Mouse (Mus musculus) CH12F3 (cell line): ENCODE data around the gene Tmem128.

Experiments
- in situ Hi-C: fragments of 300-500 bp; cut with MboI; formaldehyde crosslinking; loops from 2 replicates; pipeline ENCODE4 v1.14.3; 2020; ENCODE audit warnings: low sequenced_read_pairs

Gene Tmem128

DNA sequence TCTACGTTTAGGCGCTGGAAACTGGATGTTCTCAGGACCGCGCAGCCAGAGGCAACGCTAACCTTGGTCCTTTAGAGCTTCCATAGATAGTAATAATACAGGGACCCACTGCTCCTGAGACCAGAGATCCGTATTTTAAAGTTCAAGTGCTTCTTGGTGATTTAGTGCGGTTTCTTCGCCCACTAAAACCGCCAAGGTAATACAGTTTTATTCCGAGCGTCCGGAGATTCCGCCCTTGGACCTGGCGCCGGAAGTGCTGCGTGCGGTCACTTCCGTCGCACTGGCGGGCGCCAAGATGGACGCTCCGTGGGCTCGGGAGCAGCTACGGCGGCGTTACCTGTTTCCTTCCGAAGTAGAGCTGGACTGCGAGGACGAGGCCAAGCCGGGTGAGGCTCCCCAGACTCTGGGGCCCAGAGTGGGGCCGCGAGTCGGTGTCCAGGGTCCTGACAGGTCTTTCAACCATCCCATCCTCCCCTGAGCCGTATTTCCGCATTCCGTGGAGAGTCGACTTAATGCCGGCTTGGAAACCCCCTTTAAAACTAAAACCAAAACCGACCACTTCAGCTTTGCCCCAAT lies at the start of gene Tmem128:
Tmem128 (plus strand) TSS at position 79 of the 576 bp plus-strand sequence.
- in situ Hi-C loops = no loop called here

DNA sequence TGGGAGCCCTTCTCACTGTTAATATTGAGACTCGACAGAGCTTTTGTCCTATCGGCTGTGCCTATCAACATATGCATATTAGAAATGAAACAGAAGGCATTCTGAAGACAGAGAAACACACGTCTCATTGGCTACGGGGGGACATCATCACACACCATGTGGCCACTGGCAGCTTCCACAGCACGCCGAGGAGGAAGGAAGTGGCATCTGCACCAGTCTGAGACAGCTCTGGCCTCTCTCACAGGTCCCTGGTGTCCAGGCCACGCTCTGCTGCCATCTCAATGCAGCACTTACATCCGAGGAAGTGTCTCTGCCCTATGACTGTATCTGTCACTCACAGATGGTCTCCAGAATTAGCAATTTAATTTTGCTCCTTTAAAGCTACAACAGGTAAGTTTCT lies 48.3 kb upstream of the Tmem128 start:
- in situ Hi-C loops = no loop called here

DNA sequence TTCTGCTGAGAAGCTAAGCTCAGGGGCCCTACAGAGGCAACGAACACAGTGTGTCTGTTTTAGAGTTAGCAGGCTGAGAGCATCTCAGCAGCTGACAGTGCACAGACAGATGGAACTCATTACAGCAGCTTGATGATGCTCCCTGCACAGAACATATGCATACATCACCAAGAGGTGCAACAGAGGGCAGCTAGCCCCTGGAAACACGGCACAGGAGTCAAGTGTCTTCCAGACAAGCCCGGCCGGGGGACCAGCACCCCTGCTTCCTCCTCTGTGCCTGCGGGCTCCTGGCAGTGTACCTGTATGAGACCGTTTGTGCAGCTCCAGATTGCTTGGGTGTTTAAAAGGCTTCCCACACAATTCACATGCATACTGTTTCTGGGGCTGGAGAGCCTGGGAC lies 47.0 kb upstream of the Tmem128 start:
- in situ Hi-C loops = no loop called here

DNA sequence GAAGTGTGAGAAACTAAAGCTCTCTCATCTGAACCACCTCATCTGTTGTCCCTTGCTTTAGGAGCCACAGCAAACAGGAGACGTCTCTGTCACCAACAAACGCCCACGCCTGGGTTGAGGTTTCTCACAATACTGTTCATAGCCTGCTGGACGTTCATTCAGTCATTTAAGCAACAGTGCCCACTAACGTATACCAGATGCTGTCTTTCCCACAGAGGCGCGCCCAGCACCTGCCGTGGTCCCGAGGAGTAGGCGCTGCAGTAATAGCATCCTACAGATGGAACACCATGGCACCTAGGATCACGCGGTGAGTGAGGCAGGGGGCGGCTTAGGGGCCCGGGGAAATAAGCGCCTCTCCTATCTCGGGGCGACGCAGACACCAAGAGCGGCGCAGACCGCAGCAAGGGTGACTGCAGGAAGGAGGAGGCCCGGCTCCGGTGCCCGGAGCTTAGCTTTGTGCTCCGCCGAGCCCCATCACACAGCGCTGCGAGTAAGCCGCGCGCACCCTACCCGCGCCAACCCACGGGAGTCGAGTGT lies 40.1 kb upstream of the Tmem128 start:
- in situ Hi-C loops = no loop called here

DNA sequence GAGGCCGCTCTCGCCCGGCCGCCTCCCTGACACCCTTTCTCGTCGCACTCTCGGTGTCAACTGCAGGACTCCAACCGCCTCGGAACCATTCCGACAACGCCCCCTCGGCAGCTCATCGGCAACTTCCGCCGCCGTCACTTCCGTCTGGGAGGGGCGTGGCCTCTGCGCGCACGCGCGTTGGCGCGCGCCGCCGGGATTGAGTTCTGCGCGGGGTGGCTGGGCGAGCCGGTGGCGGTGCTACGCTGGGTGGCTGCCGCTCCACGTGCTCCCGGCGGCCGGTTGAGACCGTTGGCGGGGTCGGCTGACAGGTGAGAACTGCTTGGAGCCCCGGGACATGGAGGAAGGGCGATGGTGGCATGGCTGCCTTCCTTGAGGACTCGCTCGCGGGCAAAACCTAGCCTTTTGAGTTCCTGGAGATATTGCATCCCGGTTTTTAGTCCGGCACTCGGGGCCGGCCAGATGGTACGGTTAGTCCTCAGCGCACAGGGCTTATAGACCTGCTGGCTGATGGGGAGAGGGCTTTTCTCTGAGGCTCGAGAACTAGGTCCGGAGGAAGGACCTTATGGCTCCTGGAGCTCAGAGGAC lies 39.6 kb upstream of the Tmem128 start, which contains the start of the genes Zbtb49 and Lyar:
Zbtb49 (minus strand) TSS at position 130 of the 585 bp plus-strand sequence.
Lyar (plus strand) TSS at position 143 of the 585 bp plus-strand sequence.
- in situ Hi-C loops = no loop called here

DNA sequence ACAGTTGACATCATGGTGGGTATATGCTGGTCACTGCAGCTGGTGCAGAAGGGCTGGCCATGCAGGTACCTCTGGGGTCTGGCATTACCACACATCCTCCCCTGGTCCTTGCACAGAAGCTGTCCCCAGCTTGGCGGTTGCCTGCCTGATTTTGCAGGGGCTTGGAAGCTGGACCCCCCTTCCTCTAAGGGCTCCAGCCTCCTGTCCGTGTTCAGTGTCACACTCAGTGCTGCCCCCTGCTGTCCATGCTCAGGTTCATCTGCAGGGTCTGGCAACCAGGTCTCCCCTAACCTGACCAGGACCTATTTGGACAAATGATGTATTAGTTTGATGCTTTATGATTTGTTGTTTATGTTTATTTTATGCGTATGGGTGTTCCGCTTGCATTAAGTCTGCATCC lies 24.6 kb upstream of the Tmem128 start:
- in situ Hi-C loops = no loop called here

DNA sequence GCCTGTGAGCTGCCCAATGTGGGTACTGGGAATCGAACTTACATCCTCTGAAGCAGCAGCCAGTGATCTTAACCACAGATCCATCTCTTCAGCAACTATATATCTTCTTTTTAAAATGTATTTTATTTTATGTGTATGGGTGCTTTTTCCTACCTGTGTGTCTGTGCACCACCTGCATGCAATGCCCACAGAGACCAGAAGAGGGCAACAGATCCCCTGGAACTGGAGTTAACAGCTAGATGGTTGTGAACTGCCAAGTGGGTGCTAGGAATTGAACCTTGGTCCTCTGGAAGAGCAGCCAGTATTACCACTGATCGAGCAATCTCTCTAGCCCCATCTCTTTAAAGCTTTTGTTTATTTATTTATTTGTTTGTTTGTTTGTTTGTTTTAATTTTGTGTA lies 23.4 kb upstream of the Tmem128 start:
- in situ Hi-C loops = no loop called here

DNA sequence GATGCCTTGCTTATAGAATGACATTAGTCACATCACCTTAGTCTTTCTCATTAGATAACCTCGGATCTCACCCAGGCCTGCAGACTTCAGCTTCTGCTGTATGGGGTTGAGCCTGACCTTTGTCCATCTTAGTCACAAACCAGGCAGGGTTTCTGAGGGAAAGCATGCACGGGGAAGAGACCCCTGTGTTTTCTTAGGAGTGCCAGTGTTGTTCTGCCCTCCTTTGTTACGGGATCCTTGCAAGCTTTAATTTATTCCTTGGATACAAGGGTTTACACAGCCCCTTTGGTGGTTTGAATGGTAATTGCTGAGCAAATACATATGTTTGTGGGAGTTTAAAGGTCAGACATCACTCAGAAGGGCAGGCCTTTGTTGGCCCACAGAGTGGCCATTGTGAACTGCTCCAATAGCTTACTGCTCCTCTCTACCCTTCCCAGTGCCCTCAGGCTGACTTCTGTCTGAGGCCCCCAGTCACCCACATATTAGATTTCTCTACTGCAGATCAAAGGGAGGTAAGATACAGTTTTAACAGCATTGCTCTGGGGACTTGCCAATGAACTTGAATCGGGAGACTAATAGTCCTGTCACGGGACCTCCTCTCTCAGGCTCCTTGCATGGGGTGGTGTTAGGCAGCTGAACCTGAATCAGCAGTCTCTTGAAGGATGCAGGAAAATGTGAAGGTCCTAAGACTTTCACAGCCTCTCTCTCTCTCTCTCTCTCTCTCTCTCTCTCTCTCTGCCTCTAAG lies 19.1 kb upstream of the Tmem128 start:
- in situ Hi-C loops = no loop called here

DNA sequence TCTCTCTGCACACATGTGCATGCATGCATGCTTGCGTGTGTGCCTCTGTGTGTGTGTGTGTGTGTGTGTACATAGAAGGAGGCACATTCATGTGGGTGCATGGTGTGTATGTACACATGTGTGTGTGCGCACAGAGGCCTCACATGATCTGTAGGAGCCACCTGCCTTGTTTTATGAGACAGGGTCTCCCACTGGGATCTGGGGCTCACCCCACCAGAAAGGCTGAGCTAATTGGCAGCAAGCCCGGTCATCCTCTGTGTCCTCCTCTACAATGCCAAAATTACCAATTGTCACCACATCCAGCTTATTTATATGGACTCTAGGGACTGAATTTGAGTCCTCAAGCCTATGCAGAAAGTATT lies 18.5 kb upstream of the Tmem128 start:
- in situ Hi-C loops = no loop called here

DNA sequence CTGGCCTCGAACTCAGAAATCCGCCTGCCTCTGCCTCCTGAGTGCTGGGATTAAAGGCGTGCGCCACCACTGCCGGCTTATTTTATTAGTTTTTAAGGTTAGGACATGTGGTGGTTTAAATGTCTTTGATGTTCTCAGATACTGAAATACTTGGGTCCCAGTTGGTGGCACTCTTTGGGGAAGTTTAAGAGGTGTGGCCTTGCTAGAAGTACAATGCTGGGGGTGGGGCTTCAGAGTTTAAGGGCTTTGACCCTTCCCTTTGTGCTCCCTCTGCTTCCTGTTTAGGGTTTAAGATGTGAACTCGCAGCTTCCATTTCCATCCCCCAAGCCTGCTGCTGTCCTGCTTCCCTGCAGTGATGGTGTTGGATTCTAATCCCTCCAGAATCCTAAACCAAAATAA lies 18.0 kb upstream of the Tmem128 start:
- in situ Hi-C loops = no loop called here

DNA sequence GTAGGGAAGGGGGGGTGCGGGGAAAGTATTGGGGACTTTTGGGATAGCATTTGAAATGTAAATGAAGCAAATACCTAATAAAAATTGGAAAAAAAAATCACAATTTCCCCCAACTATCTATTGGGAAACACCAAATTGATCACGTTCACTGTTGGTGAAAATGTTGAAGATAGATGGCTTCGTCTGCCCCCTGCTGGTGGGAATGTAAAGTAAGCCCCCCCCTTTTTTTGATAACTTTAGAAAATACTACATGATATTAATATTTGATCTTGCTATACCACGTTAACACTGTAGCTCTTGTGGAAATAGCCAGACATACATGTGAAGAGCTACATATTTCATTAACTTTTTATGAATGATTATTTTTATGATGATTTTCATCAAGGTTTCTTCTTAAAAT lies 4.8 kb upstream of the Tmem128 start:
- in situ Hi-C loops = no loop called here

DNA sequence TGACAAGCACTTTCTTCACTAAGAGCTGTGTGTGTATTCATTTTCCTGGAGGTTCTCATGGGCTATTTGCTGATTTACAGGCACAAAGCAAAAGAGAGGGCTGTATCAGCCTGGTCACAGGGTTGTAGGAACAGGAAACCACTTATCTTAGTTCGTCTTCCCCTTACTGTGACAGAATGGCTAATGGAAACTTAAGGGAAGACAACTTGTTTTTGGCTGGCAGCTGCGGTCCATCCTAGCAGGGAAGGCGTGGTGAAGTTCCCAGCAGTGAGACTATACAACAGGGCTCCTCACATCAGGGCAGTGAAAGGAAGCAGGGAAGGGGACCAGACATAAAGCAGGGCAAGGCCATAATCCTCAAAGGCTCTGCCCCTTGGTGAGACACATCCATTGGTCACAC lies 4.3 kb upstream of the Tmem128 start:
- in situ Hi-C loops = no loop called here

DNA sequence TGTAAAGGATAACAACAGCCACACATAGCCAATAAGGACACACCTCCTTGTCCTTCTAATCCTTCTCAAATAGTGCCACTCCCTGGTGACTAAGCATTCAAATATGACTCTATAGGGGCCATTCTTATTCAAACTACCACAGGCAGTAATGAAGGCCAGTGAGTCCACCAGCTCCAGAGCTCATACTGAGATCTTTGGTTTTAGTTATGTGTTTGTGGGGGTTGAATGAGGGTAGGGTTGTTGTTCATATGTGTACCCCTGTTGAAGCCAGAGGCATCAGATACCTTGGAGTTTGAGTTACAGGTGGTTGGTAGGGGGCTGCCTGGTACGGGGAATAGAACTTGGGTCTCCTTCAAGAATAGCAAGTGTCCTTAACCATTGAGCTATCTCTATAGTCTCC lies 3.4 kb upstream of the Tmem128 start:
- in situ Hi-C loops = no loop called here

DNA sequence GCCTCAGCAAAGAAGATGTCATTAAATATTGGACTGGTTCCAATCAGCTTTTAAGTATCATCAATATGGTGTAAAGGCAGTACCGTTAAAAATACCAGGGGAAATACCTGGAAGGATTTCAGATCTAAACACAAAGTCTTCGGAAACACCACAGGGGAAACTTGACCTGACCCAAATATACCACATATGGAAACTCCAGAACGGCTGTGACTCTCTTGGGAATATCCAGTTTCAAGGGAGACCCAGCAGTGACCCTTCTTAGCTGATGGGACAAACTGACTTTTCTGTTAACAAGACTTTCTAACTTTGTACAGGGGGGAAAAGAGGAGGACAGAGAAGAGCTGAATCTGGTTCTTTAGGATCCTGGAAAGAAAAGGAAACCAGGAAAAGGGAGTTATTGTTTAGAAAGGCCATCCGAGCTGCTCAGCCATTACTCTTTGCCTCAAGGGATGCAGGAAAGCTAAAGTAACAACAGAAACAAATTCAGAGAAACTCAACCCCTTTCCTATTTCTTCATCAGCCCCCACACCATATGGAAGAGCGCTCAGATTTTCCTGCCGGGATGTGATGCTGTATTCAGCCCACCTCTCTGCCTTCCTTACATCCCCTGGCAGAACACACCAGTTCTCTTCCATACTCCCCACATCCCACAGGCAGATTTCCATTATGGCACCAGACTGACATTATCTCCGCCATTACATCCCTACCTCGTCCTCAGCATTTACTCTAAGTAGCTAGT lies 1.8 kb upstream of the Tmem128 start:
- in situ Hi-C loops = no loop called here

DNA sequence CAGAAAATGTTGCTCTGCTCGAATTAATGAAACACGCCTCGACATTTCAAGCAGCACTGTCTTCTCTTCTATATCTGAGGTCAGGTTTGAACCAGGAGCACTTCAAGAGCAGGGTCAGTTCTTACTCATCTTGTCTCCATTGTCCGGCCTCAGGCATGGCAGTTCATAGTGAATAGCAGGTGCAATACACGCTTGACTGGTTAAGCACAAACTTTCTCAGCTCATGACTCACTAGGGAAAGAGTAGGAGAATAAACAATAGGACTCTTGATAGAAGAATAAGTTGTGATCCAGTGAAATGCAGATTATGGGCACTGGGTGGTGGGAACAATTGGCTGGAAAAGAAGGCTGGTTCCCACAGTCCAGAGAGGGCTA lies 1.2 kb upstream of the Tmem128 start:
- in situ Hi-C loops = no loop called here

DNA sequence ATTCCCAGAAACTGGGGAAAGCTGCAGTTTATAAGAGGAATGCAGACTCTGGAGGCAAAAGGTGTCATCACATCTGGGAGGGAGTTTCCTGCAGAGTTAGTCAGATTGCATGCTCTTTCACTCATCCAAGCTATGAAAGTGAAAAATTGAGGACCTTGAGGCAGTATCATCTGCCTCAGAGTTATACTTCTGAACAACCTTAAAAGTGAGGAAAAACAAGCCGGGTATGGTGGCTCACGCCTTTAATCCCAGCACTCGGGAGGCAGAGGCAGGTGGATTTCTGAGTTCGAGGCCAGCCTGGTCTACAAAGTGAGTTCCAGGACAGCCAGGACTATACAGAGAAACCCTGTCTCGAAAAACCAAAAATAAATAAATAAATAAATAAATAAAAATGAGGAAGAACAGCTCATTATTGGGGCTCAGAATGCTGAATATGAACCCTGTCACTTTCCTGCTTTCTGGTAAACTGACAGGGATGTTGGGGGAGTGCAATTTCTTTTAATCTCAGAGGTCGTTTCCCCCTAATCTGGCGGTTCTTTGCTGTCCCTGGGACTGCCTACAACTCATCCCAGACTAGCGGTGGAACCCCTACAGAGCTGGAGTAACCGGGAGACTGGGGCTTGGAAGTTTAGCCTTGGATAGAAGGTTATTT lies 404 bp upstream of the Tmem128 start:
- in situ Hi-C loops = no loop called here

DNA sequence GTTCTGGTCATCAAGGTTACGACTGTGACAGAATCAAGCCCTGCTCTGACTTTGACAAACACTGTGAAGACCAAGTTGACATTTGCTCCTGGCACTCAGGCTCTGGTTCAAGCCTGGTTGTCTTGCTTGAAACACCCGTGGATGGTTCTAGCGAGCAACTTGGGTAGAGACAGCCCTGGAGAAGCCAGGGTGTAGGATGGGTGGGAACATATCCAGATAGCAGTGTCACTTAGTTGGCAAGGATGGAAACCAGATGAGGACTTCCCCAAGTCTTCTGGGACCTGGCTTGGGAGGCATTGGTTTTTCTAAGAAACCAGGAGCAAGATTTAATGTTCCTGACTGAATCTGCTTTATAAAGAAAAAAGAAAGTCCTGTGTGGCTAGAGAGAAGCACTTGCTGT lies 11.0 kb downstream of the Tmem128 start:
- in situ Hi-C loops = no loop called here

DNA sequence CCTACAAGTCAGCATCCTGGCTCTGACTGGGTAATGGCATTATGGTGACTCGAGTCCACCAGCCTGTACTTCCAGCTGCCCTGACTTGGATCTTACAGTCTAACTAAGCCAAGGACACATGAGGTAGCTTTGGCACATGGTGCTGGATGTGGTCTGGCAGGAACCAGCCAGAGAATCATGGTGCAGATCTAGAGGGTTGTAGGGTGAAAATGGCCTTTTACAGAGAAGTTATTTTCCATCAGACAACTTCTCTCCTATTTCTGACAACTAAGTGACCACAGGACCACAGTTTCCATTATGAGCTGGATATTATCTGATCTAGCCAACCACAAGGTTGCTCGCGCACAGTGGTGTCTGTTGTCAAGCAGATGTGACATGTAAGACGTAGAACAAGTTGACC lies 13.8 kb downstream of the Tmem128 start:
- in situ Hi-C loops = no loop called here

DNA sequence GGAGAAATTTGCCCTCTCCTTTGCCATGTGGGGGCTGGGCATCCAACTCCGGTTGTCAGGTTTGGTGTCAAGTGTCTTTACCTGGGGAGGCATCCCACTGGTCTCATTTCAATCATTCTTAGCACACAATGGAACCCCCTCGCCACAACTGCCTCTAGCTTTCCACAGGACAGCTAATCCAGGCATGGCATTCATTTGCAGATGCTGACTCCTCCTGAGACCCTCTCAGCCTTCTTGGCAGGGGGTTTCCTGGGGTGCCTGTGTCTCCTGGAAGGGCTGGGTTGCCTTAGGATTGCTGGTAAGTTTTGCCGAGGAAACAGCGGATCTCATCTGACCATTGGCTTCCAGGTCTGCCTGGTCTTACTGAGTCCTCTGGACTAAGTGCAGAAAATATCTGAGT lies 15.8 kb downstream of the Tmem128 start, which contains the start of gene Otop1:
Otop1 (plus strand) TSS at position 202 of the 400 bp plus-strand sequence.
- in situ Hi-C loops = no loop called here

DNA sequence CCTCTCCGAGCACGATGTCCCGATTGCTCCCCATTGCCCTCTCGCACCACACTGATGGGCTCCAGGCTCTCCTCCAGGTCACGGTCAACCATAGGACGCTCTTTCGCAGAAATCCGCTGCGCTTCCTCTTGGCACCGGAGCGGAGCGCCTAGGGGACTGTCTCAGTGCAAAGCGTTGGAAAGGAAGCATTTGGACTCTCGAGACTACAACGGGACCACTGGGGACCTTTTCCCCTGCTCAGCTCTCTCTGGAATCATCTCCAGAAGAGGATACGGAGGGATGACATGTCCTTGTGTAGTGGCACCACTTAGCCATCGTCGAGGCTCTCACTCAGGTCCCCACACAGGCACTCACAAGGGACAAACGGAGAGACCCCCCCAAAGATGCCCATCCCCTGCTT lies 16.5 kb downstream of the Tmem128 start:
- in situ Hi-C loops = no loop called here
